Mouse (Mus musculus) c-Kit-negative CD71-positive TER-119-positive erythroid progenitor cells, embryonic 14.5 days (primary cell): ENCODE measurements around the gene Isoc2b.
"Not testable (repeated sequence)": the region's sequence is repeated elsewhere in the genome, so short reads cannot be mapped to it uniquely, and the experiment has no call there.

ENCODE experiments used
- DNase-seq: peaks from one replicate; pipeline ENCODE4 v3.0.0-alpha.2; 2013; ENCODE audit warnings: low read depth, low spot score

Gene Isoc2b

GRCm38 (mm10) chr7:4870133-4870532 lies at the start of gene Isoc2b:
Gene Isoc2b (minus strand): TSS chr7:4870258.
- no peak for DNase-seq

GRCm38 (mm10) chr7:4919096-4919495 lies 49.0 kb upstream of the Isoc2b start:
- DNase-seq, result no peak

- DNase-seq, result no peak
Observed at GRCm38 (mm10) chr7:4918681-4919080, 48.6 kb upstream of the Isoc2b start.

GRCm38 (mm10) chr7:4917494-4917893 lies 47.4 kb upstream of the Isoc2b start:
- DNase-seq, result no peak

- no peak for DNase-seq
Observed at GRCm38 (mm10) chr7:4915669-4916416, 45.8 kb upstream of the Isoc2b start.

GRCm38 (mm10) chr7:4915007-4915665 lies 45.1 kb upstream of the Isoc2b start, which contains the start of gene Zfp628:
Gene Zfp628 (plus strand): TSS chr7:4915217.
- peak; percentile 93 for DNase-seq

GRCm38 (mm10) chr7:4912248-4912647 lies 42.2 kb upstream of the Isoc2b start:
- no peak for DNase-seq

GRCm38 (mm10) chr7:4911561-4911960 lies 41.5 kb upstream of the Isoc2b start:
- no peak for DNase-seq

- DNase-seq, result no peak
Observed at GRCm38 (mm10) chr7:4906466-4906950, 36.5 kb upstream of the Isoc2b start, which contains the start of gene Gm36210. Gene Gm36210 (minus strand): TSS chr7:4906516.

GRCm38 (mm10) chr7:4902404-4902803 lies 32.3 kb upstream of the Isoc2b start:
- DNase-seq, result no peak

- DNase-seq, result peak; percentile 45
Observed at GRCm38 (mm10) chr7:4901171-4901570, 31.1 kb upstream of the Isoc2b start.

GRCm38 (mm10) chr7:4900523-4900851 lies 30.4 kb upstream of the Isoc2b start:
- DNase-seq, result no peak

GRCm38 (mm10) chr7:4899649-4900522 lies 29.8 kb upstream of the Isoc2b start:
- no peak for DNase-seq

- DNase-seq, result no peak
Observed at GRCm38 (mm10) chr7:4898851-4899648, 29.0 kb upstream of the Isoc2b start.

GRCm38 (mm10) chr7:4895186-4895585 lies 25.1 kb upstream of the Isoc2b start:
- no peak for DNase-seq

- no peak for DNase-seq
Observed at GRCm38 (mm10) chr7:4886680-4887079, 16.6 kb upstream of the Isoc2b start.

GRCm38 (mm10) chr7:4879036-4879435 lies 9.0 kb upstream of the Isoc2b start:
- not testable (repeated sequence) for DNase-seq

- DNase-seq, result no peak
Observed at GRCm38 (mm10) chr7:4878186-4878585, 8.1 kb upstream of the Isoc2b start.

- no peak for DNase-seq
Observed at GRCm38 (mm10) chr7:4877226-4877625, 7.2 kb upstream of the Isoc2b start.

- peak; percentile 86 for DNase-seq
Observed at GRCm38 (mm10) chr7:4876753-4877221, 6.7 kb upstream of the Isoc2b start, which contains the start of gene Isoc2a. Gene Isoc2a (plus strand): TSS chr7:4877153.

GRCm38 (mm10) chr7:4866631-4867180 lies 3.4 kb downstream of the Isoc2b start:
- DNase-seq, result no peak
